In the genomic region with DNA sequence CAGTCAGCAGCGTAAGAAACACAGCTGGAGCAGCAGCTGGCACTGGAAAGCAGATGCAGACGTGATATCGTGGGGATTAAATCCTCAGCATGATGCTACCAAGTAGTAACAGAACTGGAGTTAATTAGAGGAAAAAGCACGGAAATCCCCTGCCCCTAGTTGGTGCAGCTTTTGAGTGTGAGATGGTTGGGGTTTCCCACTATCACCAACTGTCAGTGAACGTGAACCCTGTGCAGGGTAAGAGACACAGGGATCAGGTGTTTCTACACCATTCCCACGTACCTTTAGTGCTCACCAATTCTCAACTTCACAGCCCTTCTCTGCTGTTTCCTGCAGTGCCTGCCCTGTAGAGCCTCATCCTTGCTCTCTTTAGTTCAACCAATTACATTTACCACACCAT, we compare ENCODE assay signal across 18 mouse cellular contexts. TPM values are rescaled to one million over a fixed set of nuclear protein-coding genes. Genes with fewer than 3 reads are reported as not detected.
"Had no signal": no experiment of that assay in that cellular context is flagged by ENCODE, and none has a peak within 500 bp of the region (broad histone marks: within the 10 kb centered on the region; RNA-seq: fewer than 3 reads in every experiment).

No protein-coding gene starts in this region.

- H3K27me3 ChIP-seq: liver, embryonic 13.5 days had no signal

- H3K4me1 ChIP-seq: liver, embryonic 13.5 days had no signal

- H3K27ac ChIP-seq: layer of hippocampus, adult 2 months; left cerebral cortex, adult 2 months; liver, embryonic 13.5 days had no signal

- H3K4me3 ChIP-seq: layer of hippocampus, adult 2 months; left cerebral cortex, adult 2 months; liver, embryonic 13.5 days had no signal

- H3K9ac ChIP-seq: liver, embryonic 13.5 days had no signal

- DNase-seq: kidney, adult 9 months; kidney, postnatal 14 days; kidney, postnatal 4 days; layer of hippocampus, adult 9-11 months; liver, embryonic 13.5 days; lung, adult 2 months; lung, postnatal 14 days; lung, postnatal 4 days; midbrain, embryonic 14.5 days; thymus, adult 18-20 months; thymus, postnatal 14 days; thymus, postnatal 4 days had no signal

- H3K4me2 ChIP-seq: liver, embryonic 13.5 days; midbrain, embryonic 11.5 days had no signal

- H3K9me3 ChIP-seq: liver, embryonic 13.5 days had no signal

RNA-seq across cellular contexts. Expression of gene Gsg1l, which starts 37.6 kb away (rescaled TPM):
- total RNA-seq: liver, adult 2 months; megakaryocyte progenitor cell, adult 5-6 weeks; megakaryocyte-erythroid progenitor cell, adult 5-6 weeks had no signal
